Mouse (Mus musculus) liver, embryonic 13.5 days (tissue): ENCODE data around the gene Hsdl2. TPM values are rescaled to one million over a fixed set of nuclear protein-coding genes. Genes with fewer than 3 reads are reported as not detected.
A peak's percentile ranks its signal among the peaks of the same experiment; 100 is the strongest.
"Not testable (repeated sequence)": the region's sequence is repeated elsewhere in the genome, so short reads cannot be mapped to it uniquely, and the experiment has no call there.

ENCODE experiments used
- ATAC-seq: fragments of 200-750 bp; cut with Nextera tagmentation; 2 replicates; pipeline ENCODE4 v1.8.0; 2017; ENCODE audit warnings: low read depth, mild to moderate bottlenecking, moderate number of reproducible peaks, moderate library complexity
- DNase-seq: peaks from one replicate; pipeline ENCODE4 v3.0.0; 2022
- H3K27ac ChIP-seq: fragments of 300-500 bp; sonication (generic); 2 replicates; pipeline ENCODE4 v1.5.1; 2015; ENCODE audit warnings: moderate library complexity, mild to moderate bottlenecking, inconsistent platforms
- H3K27me3 ChIP-seq: fragments of 300-500 bp; sonication (generic); 2 replicates; pipeline ENCODE4 v1.6.1; 2015; ENCODE audit warnings: mild to moderate bottlenecking, inconsistent platforms
- H3K36me3 ChIP-seq: fragments of 300-500 bp; sonication (generic); 2 replicates; pipeline ENCODE4 v1.6.1; 2015; ENCODE audit warnings: mild to moderate bottlenecking, inconsistent platforms
- H3K4me1 ChIP-seq: fragments of 300-500 bp; sonication (generic); replicated peaks from 2 replicates; pipeline ENCODE4 v1.6.1; 2015; ENCODE audit warnings: inconsistent platforms
- H3K4me2 ChIP-seq: fragments of 300-500 bp; sonication (generic); 2 replicates; pipeline ENCODE4 v1.6.1; 2015; ENCODE audit warnings: inconsistent platforms, mild to moderate bottlenecking, moderate library complexity
- H3K4me3 ChIP-seq: fragments of 300-500 bp; sonication (generic); replicated peaks from 2 replicates; pipeline ENCODE4 v1.5.1; 2015; ENCODE audit warnings: mild to moderate bottlenecking, inconsistent platforms
- H3K9ac ChIP-seq: fragments of 300-500 bp; sonication (generic); 2 replicates; pipeline ENCODE4 v1.6.1; 2015; ENCODE audit warnings: mild to moderate bottlenecking, inconsistent platforms
- H3K9me3 ChIP-seq: fragments of 300-500 bp; sonication (generic); replicated peaks from 2 replicates; pipeline ENCODE4 v1.6.1; 2016; ENCODE audit warnings: inconsistent platforms
- WGBS: fragments of 180-500 bp; shearing (Covaris S2); methylation state at CpG from one replicate; pipeline ENCODE4 v1.1.7; 2015; ENCODE audit not compliant: insufficient replicate concordance; 5-methylcytosine and 5-hydroxymethylcytosine counted together
- polyA plus RNA-seq: library from polyadenylated mRNA; unstranded; fragments of >200 nt; fragmentation: Nextera tagmentation; extraction: Ambion mirVana; gene quantifications from 2 replicates; pipeline ENCODE4 v1.2.1, GENCODE M21; 2015

The Hsdl2 gene
- polyA plus RNA-seq, 1 experiment from 2014 or later, result 18.2 TPM

DNA sequence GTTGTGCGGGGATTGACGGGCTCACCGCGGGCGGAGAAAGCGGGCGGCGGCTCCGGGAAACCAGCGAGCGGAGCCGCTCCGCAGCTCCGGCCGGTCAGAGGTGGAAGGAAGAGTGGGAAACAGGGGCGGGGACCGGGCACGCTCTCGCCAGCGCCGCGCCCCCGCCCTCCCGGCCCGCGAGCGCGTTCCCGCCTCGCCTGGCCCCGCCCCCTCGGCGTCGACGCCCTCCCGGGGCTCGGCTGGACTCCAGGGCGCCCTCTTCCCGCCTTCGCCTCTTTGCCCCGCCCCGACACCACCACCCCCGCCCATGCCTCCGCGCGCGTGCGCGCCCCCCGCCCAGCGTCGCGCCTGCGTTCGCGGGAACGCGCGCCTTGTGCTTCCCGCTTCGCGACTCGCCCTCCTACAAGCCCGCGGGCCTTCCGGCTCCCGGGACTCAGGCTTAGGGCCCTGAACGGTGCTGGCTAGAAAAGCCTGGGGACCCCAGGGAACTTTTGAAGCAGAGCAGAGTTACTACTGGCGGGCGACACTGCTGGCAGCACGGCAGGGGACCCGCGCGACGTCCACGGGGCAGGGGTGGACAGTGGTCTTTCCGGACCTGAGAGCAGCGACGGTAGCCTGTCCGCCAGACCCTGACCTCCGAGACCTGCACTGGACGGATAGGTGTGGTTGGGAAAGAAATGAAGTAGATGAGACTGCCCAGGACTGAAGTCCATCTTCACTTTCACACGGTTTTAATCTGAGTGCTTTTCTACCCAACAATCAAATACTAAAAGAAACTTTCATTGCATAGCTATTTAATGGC lies 32.0 kb upstream of the Hsdl2 start, which contains the start of gene Ptbp3:
Ptbp3 (minus strand) TSS at position 190 of the 802 bp plus-strand sequence.
- peak within 1 kb of the TSS; percentile 100 for H3K9ac ChIP-seq
- WGBS, result under 1% methylated on average over 62 of the region's 83 CpGs
- no peaks in the 10 kb centered on the region for H3K27me3 ChIP-seq
- peaks cover 56% of the 10 kb centered on the region for H3K4me1 ChIP-seq
- ATAC-seq (peak; percentile 90), DNase-seq (peak; percentile 86)
- no peaks in the 10 kb centered on the region for H3K9me3 ChIP-seq
- no peaks in the 10 kb centered on the region for H3K36me3 ChIP-seq
- peak within 1 kb of the TSS; percentile 100 for H3K27ac ChIP-seq
- peak within 1 kb of the TSS; percentile 97 for H3K4me3 ChIP-seq
- peak within 1 kb of the TSS; percentile 90 for H3K4me2 ChIP-seq

DNA sequence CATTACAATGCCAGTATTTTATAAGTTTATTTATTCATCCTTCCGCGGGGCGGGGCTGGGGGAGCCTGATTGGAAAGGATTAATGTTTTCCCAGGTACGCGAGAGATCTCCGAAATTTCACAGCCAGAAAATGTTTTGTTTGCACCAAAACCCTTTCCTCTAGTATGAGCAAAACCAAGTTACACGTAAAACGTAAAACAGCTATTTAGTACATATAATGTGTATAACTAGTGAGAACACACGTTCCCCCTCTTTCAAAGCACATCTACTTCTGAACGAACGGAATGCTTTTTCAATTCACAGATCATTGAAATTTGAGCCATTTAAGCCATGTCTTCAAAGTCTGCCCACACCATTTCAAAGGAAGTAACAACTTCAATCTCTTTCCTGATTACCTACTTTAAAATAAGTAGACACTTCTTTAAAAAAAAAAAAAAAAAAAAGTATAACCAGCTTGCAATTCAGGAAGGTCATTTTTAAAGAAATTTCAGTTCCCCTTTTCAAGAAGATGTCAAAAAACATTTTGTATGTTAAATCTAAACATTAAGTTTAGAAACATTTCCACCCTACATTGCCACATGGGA lies 31.3 kb upstream of the Hsdl2 start:
- no peaks in the 10 kb centered on the region for H3K9me3 ChIP-seq
- peak overlapping the region; percentile 97 for H3K4me3 ChIP-seq
- ATAC-seq (no peak), DNase-seq (no peak)
- no peaks in the 10 kb centered on the region for H3K27me3 ChIP-seq
- H3K4me1 ChIP-seq, result peaks cover 53% of the 10 kb centered on the region
- 18% methylated on average over 11 of the region's 11 CpGs for WGBS
- H3K4me2 ChIP-seq, result peak overlapping the region; percentile 90
- H3K9ac ChIP-seq, result peak overlapping the region; percentile 90
- H3K36me3 ChIP-seq, result no peaks in the 10 kb centered on the region
- H3K27ac ChIP-seq, result peak overlapping the region; percentile 96

DNA sequence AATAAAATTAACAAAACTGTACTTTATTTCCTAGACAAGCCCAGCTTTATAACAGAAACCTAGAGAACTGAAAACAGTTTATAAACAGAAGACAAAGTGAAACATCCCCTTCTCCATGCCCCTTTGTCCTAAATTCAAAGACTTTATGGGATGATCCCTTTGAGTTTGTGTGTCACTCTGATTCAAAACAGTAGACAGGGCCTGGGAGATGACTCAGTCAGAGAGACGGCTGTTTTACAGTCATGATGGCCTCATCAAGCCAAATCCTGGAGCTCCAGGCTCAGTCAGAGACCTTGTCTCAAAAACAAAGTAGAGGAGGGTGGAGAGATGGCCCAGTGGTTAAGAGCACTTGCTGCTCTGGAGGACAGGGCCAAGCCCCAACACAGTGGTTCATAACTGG lies 29.5 kb upstream of the Hsdl2 start:
- no peak overlapping the region for H3K27ac ChIP-seq
- H3K36me3 ChIP-seq, result no peaks in the 10 kb centered on the region
- WGBS, result 85% methylated on average over 1 of the region's 1 CpGs
- H3K9ac ChIP-seq, result no peak overlapping the region
- peaks cover 47% of the 10 kb centered on the region for H3K4me1 ChIP-seq
- DNase-seq (no peak), ATAC-seq (no peak)
- no peaks in the 10 kb centered on the region for H3K9me3 ChIP-seq
- no peak overlapping the region for H3K4me3 ChIP-seq
- no peak overlapping the region for H3K4me2 ChIP-seq
- H3K27me3 ChIP-seq, result no peaks in the 10 kb centered on the region

DNA sequence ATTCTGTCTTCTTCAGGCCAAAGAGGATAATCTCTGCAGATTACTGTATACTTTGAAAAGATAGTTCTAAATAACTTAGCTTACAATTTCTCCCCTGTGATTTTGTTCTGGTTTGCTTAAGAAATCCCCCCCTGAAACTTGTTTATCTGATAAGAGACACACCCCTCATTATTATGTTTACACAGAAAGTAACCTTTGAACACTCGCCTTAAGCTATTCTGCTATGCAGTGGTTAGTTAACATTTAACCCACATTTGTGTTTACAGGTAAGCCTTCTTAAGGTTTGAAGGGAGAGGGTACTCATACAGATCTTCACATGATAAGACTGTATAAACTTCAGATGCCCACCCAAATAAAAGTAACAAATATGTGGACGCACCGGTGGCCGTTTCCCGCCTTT lies 28.5 kb upstream of the Hsdl2 start:
- no peak for ATAC-seq
- H3K4me2 ChIP-seq, result no peak overlapping the region
- WGBS, result 78% methylated on average over 5 of the region's 5 CpGs

DNA sequence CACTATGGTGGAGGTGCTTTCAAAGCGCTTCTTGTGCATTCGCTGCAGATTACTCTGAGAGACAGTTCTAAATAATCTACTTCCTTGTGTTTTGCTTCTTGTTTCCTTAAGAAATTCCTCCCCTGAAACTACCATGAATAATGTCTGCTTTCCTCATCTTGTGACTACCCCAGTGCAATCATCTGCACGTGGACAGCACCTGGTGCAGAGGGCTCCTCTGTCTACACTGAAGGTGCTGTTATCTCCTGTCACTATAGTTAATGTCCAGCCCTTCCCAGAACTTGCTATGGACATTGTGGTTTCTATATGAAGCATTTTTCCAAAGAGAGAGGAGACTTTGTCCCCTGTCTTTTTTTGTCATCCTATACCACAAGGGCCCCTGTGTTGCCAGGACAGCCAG lies 27.8 kb upstream of the Hsdl2 start:
- Histone ChIP-seq H3K4me2 (no peak overlapping the region), H3K9me3 (no peaks in the 10 kb centered on the region), H3K9ac (no peak overlapping the region), H3K36me3 (no peaks in the 10 kb centered on the region), H3K4me3 (no peak overlapping the region), H3K4me1 (peaks cover 52% of the 10 kb centered on the region), H3K27me3 (no peaks in the 10 kb centered on the region), H3K27ac (no peak overlapping the region)
- ATAC-seq (no peak), DNase-seq (no peak)
- WGBS, result 65% methylated on average over 3 of the region's 3 CpGs

More for the DNA sequence above, 28.5 kb upstream of the Hsdl2 start:
- Histone ChIP-seq H3K9me3 (no peaks in the 10 kb centered on the region), H3K36me3 (no peaks in the 10 kb centered on the region), H3K27ac (no peak overlapping the region), H3K27me3 (no peaks in the 10 kb centered on the region), H3K4me3 (no peak overlapping the region), H3K9ac (no peak overlapping the region), H3K4me1 (peaks cover 44% of the 10 kb centered on the region)
- DNase-seq, result no peak

DNA sequence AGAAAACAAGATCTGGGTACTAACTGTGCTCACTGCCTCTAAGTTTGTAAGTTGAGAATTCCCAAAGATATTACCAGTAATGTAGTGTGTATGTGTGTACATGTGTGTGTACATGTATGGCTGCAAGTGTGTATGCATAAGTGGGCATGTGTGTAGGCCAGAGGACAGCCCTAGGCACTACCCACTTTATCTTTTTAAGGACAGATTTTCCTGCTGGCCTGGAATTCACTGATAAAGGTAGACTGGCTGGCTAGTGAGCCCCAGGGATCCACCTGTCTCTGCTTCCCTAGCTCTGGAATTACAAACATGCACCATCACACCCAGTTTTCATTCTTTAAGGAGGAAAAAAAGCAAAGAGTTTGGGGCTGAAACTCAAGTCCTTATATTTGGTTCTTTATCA lies 26.2 kb upstream of the Hsdl2 start:
- Histone ChIP-seq H3K9me3 (no peaks in the 10 kb centered on the region), H3K4me3 (no peak overlapping the region), H3K4me1 (peaks cover 51% of the 10 kb centered on the region), H3K27me3 (no peaks in the 10 kb centered on the region), H3K27ac (no peak overlapping the region), H3K9ac (no peak overlapping the region), H3K36me3 (no peaks in the 10 kb centered on the region), H3K4me2 (no peak overlapping the region)
- DNase-seq (no peak), ATAC-seq (peak; percentile 79)

DNA sequence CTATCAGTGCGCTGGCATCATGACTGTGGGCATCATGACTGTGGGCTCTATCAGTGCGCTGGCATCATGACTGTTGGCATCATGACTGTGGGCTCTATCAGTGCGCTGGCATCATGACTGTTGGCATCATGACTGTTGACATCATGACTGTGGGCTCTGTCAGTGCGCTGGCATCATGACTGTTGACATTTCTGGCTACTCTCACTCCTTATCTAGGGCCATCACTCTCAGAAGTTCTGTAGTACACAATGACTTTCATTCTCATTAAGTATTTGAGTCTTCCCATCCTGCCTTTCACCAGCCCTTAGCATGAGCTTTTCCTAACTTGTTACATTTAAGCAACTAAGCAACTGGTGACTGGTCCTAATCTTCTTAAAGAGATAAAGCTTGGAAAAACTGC lies 24.0 kb upstream of the Hsdl2 start:
- not testable (repeated sequence) for H3K4me3 ChIP-seq, H3K9ac ChIP-seq, H3K36me3 ChIP-seq, H3K4me2 ChIP-seq, H3K9me3 ChIP-seq, H3K27ac ChIP-seq, H3K27me3 ChIP-seq, DNase-seq, ATAC-seq
- 92% methylated on average over 4 of the region's 4 CpGs for WGBS
- H3K4me1 ChIP-seq, result peaks cover 36% of the 10 kb centered on the region

DNA sequence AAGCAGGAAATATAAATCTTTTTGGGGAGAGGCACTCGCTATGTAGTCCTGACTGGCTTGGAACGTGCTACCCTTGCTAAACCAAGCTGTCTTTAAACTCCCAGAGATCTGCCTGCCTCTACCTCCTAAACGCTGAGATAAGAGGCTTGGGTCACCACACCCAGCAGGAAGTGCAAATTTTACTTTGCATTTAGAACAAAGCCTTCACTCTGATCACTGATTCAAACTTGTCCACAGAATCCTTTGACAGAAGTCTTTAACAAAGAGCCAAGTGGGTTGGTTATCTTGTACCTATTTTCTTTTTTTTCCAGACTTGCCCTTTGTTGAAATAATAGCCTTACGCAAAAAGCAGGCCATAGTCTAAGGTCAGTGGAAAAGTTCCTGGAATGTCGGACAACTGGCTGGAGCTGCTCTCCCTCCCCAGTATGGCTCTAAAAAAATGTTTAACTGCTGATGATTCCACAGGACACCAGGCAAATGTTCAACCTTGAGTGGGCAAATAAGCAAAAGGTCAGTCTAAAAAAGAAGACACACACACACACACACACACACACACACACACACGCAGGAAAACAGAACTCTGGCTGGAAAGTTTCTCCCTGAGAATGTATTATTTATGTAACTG lies 23.2 kb upstream of the Hsdl2 start:
- Histone ChIP-seq H3K9ac (no peak overlapping the region), H3K27ac (peak overlapping the region; percentile 51), H3K4me1 (peaks cover 35% of the 10 kb centered on the region), H3K27me3 (no peaks in the 10 kb centered on the region), H3K4me2 (no peak overlapping the region), H3K9me3 (no peaks in the 10 kb centered on the region), H3K4me3 (no peak overlapping the region), H3K36me3 (no peaks in the 10 kb centered on the region)
- 54% methylated on average over 6 of the region's 6 CpGs for WGBS
- DNase-seq (no peak), ATAC-seq (peak; percentile 39; the same call in 1 of the 2 replicates)

DNA sequence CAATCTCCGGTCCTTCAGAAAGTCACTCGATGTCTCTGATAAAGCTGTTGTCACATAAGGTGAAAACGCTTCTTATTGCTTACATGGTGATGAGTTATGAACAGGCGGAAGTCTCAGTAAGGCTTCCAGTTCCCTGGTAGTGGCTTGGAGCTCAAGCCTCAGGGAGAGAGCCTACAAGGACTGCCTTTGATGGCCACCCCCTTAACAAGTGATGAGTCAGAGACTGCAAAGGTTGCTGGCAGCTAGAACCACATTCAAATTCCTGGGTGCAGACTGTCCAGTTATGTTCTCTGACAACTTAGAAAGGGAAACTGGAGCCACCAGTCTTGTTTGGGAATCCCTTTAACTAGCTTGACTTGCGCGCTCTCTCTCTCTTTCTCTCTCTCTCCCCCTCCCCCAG lies 21.2 kb upstream of the Hsdl2 start:
- Histone ChIP-seq H3K4me3 (no peak overlapping the region), H3K36me3 (no peaks in the 10 kb centered on the region), H3K9me3 (no peaks in the 10 kb centered on the region), H3K27me3 (no peaks in the 10 kb centered on the region), H3K27ac (no peak overlapping the region), H3K4me1 (peaks cover 26% of the 10 kb centered on the region), H3K9ac (no peak overlapping the region), H3K4me2 (no peak overlapping the region)
- no peak for ATAC-seq
- no peak for DNase-seq
- 82% methylated on average over 6 of the region's 6 CpGs for WGBS

DNA sequence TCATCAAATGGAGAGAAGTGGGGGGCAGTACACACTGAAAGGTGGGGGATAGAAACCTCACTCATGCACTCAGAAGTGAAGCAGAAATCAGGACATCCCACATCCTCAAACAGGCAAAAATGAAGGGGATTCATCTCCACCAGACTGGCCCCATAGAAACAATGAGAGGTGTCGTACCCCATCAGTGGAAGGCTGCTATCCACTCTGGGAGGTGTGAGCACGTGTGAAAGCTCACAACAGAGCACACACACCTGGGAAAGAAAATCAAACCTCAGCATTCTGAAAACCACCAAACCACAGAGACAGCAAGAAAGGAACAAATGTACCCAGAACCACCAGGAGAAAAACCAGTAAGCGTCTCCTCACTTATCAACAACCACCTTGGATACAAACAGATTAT lies 17.2 kb upstream of the Hsdl2 start:
- H3K9me3 ChIP-seq, result 0 out of 2 replicates have a peak, but pooled peaks cover 4% of the 10 kb centered on the region
- H3K27ac ChIP-seq, result no peak overlapping the region
- no peaks in the 10 kb centered on the region for H3K27me3 ChIP-seq
- H3K4me2 ChIP-seq, result no peak overlapping the region
- ATAC-seq (no peak), DNase-seq (no peak)
- H3K36me3 ChIP-seq, result no peaks in the 10 kb centered on the region
- peaks cover 20% of the 10 kb centered on the region for H3K4me1 ChIP-seq
- WGBS, result 45% methylated on average over 3 of the region's 3 CpGs
- no peak overlapping the region for H3K4me3 ChIP-seq
- no peak overlapping the region for H3K9ac ChIP-seq

DNA sequence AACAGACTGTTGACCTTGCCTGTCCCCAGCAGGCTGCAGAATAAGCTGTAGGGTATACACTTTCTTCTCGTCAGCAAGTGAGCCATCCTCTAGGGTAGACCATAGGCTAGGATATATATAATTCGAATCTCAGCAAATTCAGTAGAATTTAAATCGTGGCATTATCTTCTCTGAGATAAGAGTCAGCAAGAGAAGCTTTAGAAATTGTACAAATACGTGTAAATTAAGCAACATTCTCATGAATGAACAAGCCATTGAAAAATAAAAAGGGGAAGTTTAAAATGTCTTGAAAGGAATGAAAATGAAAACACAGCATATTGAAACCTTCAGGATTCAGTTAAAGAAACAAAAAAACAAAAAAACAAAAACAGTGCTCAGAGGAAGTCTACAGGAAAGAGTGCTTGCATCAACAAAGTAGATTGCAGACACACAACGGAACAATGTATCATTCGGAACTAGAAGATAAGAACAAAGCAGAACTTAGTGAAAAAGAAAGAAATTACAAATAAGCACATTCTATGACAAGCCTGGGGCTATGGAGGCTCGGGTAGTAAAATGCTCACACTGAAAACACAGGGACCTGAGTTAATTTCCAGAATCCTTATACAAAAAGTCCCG lies 15.7 kb upstream of the Hsdl2 start:
- 21% methylated on average over 8 of the region's 8 CpGs for whole genome bisulfite sequencing
- H3K9ac ChIP-seq, result no peak overlapping the region
- no peak overlapping the region for H3K4me2 ChIP-seq
- 0 out of 2 replicates have a peak, but pooled peaks cover 4% of the 10 kb centered on the region for H3K9me3 ChIP-seq
- H3K4me3 ChIP-seq, result no peak overlapping the region
- no peak overlapping the region; the same call in 1 of the 2 replicates for H3K27ac ChIP-seq
- peaks cover 27% of the 10 kb centered on the region for H3K4me1 ChIP-seq
- DNase-seq, result no peak
- no peaks in the 10 kb centered on the region for H3K36me3 ChIP-seq
- no peaks in the 10 kb centered on the region for H3K27me3 ChIP-seq
- no peak for ATAC-seq
